Mouse (Mus musculus) kidney, postnatal 25 days (tissue): ENCODE measurements around the gene Tenm4.

Experiments
- DNase-seq, 2 experiments: peaks; one replicate each; pipeline ENCODE4 v3.0.0; 2021; ENCODE audit warnings: mixed read lengths in 2 of 2

Gene Tenm4

GRCm38 (mm10) chr7:96826672-96827071 is 655.6 kb downstream of the Tenm4 start:
- no peak for DNase-seq

DNA sequence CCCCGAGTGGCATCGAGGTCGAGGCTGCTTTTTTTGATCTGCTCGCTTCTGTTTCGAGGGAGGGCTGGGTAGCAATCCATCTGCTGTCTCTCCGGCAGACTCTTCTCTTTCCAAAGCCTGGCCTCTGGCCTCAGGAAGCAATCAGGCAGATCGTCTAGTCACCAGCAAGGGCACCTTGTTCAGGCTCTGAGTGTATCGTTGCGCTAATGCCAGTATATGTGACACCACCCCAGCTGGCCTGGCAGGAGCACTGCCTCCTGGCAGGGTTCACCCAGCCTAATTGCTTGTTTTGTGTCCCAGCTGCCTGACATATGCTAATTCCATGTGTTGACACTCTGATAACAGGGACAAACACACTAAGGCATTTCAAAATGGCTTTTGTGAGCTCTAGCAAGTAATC is 661.5 kb downstream of the Tenm4 start:
- peak; percentile 7 to 58 for DNase-seq

DNA sequence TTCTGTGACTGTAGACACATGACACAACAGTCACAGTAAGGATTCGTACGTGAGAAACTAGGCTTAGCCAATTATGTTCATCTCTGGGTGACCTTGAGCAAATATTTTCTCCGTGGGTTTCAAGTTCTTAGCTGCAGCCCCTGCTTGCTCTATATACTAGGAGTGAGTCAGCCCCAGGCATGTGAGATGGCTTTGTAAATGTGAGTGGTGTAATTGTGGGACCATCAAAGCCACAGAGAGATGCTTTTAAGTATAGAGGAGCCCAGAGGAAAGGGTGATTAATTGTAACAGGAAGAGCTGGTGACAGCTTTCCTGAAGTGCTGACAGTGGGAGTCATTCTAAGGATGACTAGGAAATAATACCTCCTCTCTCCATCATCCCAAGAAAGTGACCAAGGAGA is 662.0 kb downstream of the Tenm4 start:
- no peak for DNase-seq

DNA sequence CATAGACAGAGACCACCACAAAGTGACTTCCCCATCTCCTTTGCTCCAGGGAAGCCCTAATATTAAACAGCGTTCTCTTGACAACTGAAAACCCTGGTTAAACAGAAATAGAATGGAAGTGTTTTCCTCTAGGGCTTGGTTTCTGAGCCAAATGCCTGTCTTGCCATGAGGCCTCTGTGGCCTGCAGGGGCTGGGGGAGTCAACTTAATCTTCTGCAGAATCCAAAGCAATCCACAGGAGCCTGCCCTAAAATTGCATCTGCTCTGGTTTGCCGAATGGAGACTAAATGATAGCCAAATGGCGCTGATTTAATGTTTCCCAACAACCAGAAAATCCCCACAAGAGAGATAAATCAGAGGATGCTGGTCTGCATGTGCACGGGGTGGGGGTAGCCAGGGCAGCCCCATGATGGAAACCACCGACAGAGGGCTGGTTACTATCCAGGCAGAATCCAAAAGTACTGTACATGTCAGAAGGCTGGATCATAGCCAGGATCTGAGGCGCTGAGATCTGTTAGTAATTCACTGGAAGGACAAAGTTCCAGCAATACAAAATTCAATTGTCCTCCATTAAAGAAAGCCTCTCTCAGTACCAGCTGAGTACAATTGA is 663.7 kb downstream of the Tenm4 start:
- DNase-seq, result peak in 1 of 2 experiments; percentile 66

GRCm38 (mm10) chr7:96835313-96835712 is 664.3 kb downstream of the Tenm4 start:
- no peak for DNase-seq

DNA sequence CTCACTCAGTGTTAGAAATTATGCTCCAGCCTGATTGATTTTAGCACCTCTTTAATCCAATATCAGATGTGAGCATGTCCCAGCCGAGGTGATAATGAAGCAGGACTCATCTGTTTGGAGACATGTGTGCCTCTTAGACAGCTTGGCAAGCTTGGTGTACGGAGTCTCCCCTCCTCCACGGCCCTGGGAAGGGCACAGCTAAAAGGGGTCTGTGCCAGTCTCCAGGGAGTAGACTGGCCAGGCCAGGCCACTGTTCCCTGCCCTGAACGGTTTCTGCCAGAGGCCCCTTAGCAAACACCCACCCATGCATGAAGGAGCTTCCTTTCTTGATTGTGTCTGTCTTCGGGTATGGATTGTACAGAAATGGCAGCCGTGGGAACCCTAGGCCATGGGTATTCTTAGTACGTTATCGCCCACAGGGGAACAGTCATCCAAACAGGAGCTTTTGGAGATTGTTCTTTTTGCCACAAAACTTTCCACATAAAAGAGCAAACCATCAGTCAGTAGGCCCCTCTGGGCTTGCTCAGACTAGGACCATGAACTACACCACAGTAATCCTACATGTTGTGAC is 667.3 kb downstream of the Tenm4 start:
- DNase-seq, result no peak

DNA sequence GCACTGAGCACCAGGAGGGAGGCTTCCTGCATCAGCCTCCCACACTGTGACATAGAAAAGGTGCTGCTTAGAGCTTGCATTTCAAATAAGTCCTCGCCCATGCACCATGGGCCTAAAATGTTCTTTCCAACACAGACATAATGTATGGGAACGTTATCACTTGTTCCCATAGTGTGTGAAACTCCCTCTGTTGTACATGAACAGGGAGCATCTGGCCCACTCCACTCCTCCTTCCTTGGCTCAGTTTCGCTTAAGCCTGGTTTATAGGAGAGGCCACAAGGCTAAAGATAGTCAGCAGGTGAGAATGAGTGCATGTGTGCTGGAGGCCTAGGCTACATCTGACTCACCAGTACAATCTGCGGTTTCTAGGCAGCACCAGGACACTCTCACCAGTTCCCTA is 667.9 kb downstream of the Tenm4 start:
- no peak for DNase-seq

- no peak for DNase-seq
Observed at GRCm38 (mm10) chr7:96839586-96839985, 668.5 kb downstream of the Tenm4 start.

DNA sequence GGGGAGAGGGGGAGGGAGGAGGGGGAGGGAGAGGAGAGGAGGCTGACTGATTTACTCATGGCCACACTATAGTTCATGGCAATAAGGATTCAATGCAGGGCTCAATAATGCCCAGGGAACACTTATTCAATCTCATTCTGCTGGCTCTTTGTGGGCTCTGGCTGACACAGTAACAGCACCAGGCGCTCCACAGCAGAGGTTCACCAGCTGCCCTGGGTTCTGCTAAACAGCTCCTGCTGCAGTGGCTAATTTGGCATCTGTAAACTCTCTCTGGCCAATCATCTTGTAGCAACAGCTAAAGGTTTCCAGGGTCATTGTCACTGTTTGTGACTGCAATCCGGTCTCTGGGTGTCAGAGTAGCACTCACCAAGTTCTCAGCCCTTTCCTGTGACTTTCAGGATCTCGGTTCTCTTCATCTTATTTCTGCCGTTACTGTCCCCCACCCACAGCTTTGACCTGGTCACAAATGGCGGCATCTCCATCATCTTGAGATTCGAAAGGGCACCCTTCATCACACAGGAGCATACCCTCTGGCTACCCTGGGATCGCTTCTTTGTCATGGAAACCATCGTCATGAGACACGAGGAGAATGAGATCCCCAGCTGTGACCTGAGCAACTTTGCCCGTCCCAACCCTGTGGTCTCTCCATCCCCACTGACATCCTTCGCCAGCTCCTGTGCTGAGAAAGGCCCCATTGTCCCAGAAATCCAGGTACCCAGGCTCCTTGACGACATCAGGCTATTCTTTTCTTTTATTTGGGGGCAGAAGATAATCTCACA is 671.6 kb downstream of the Tenm4 start:
- DNase-seq, result no peak

GRCm38 (mm10) chr7:96844104-96844894 is 673.3 kb downstream of the Tenm4 start:
- DNase-seq, result peak in 1 of 2 experiments; percentile 32

- no peak for DNase-seq
Observed at GRCm38 (mm10) chr7:96852781-96853180, 681.7 kb downstream of the Tenm4 start.

- no peak for DNase-seq
Observed at GRCm38 (mm10) chr7:96855867-96856406, 684.9 kb downstream of the Tenm4 start.

DNA sequence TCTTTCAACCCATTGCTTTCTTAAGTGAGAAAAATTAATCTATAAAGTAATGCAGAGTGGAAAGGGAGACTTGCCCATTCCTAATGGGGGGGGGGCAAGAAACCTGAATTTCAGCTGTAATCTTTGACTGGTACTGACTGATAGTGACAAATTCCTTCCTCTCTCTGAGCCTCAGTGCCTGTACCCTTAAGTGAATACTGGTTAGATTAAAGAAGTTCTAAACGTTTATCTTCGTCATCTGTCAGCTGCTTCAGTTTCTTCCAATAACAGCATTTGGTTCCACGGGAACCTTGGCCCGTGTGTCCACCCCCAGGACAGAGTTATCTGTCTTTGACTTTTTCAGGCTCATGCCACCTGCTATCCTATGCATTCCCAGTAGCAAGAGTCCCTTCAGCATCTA is 685.5 kb downstream of the Tenm4 start:
- DNase-seq, result no peak

DNA sequence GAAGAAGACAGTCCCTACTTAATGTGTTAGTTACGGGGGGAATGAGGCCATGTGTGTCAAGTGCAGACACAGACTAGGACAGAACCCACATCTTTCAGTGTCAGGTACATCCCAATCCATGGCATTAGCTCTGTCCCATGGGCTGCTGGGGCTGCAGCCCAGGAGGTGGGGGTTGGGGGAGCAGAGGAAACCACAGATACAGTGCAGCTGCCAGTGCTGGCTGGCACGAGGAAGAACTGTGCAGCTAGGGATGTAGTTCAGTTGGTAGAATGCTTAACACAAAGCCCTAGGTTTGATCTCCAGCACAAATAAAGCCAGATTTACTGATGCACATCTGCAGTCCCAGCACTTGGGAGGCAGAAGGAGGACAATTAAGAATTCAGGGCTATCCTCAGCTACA is 688.0 kb downstream of the Tenm4 start:
- no peak for DNase-seq

GRCm38 (mm10) chr7:96859684-96860083 is 688.6 kb downstream of the Tenm4 start:
- DNase-seq, result no peak

GRCm38 (mm10) chr7:96860650-96861049 is 689.6 kb downstream of the Tenm4 start:
- DNase-seq, result peak in 1 of 2 experiments; percentile 25

GRCm38 (mm10) chr7:96864894-96865722 is 694.1 kb downstream of the Tenm4 start:
- no peak for DNase-seq

GRCm38 (mm10) chr7:96869079-96869810 is 698.2 kb downstream of the Tenm4 start:
- no peak for DNase-seq

GRCm38 (mm10) chr7:96870473-96870872 is 699.4 kb downstream of the Tenm4 start:
- DNase-seq, result no peak

- DNase-seq, result no peak
Observed at GRCm38 (mm10) chr7:96871031-96871430, 700.0 kb downstream of the Tenm4 start.

DNA sequence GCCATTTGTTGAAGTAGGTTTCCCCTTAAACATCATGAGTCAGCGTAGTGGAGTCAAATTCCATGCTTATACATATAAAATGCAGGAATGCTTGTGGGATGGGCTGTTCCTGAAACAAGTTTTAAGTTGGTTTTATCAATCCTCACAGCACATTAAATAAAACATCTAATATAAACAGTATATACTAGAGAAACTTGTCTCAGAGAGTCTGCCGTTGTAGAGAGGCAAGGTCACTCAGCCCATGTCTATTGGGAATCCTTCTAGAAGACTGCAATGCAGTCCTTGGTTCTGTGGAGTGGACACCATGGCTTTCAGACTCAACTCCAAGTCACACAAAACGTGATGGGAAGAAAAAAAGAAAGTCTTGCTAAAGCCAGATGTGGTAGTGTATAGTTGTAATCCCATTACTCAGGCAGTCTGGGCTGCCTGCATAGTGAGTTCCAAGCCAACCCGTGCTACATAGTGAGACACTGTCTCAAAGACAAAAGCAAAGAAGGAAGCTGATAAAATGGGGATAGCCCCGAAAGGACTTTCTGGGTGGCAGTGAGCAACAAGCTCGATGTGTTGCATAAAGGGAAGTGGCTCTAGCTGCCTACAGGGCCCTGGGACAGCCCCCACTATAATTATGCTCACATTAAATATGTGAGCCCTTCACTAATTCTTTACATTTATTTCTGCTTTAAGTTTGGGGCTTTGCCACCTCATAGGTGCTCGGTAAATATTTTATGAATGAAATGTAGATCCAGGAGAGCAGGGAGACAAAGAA is 707.6 kb downstream of the Tenm4 start:
- DNase-seq, result no peak
